Comparison of ENCODE assay signal across 7 mouse cellular contexts in the genomic region with DNA sequence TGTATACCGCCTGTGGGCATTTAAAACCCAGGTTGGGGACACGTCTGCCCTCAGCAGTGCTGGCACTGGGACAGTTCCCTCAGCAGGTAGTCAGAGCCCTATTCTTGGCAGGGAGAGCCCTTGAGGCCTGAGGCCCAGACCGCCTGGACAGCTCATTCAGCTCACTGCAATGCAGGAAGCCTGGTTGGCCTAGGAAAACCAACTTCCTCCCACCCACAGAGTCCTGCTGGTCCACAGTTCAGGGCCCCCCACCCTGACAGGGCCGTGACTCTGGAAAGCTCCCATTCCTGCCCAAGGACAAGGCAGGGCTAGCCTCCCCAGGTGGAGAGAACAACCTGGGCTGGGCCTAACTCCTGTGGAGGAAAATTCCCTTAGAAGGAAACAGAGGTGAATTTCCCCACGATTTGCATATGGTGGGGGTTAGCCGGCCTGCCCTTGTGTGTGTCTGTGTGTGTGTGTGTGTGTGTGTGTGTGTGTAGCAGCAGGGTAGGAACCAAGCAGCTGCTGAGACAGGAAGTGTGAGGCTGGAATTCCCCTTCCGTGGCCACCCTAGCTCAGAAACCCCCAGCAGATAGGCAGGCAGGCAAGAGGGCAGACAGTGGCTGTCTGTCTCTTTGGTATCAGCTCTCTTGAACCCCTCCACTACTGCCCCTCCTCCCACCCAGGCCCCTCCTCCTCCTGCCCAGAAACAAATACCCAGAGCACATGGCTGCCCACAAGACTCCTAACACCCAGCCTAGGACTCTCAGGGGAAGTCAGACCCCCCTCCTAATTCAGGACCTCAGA. TPM values are rescaled to one million over a fixed set of nuclear protein-coding genes. Genes with fewer than 3 reads are reported as not detected.
DNase-seq lines count a peak whose midpoint lies in the region; ATAC-seq lines count a peak whose summit lies in the region.

No protein-coding gene starts in this region.

- peak overlapping the region; percentile 83 for H3K27ac ChIP-seq in intestine, embryonic 16.5 days (ENCODE audit: low read length)
- no peak overlapping the region for H3K27ac ChIP-seq in midbrain, embryonic 15.5 days

- H3K9ac ChIP-seq in intestine, embryonic 16.5 days (ENCODE audit: low read depth, low read length) = peak overlapping the region; percentile 55; the same call in 1 of the 2 replicates
- no peak overlapping the region for H3K9ac ChIP-seq in midbrain, embryonic 15.5 days

- 37% methylated on average over 7 of the region's 7 CpGs for WGBS in intestine, embryonic 16.5 days
- 45% methylated on average over 7 of the region's 7 CpGs for WGBS in midbrain, embryonic 15.5 days

- H3K27me3 ChIP-seq in intestine, embryonic 16.5 days (replicated peaks; ENCODE audit: control insufficient read depth, insufficient read depth, low read length) = no peaks in the 10 kb centered on the region
- H3K27me3 ChIP-seq in midbrain, embryonic 15.5 days (replicated peaks) = peaks cover 25% of the 10 kb centered on the region

- peak; percentile 31 for ATAC-seq in intestine, embryonic 16.5 days
- no peak for ATAC-seq in midbrain, embryonic 15.5 days (replicated peaks)

- peaks cover 1% of the 10 kb centered on the region; the same call in 1 of the 2 replicates for H3K36me3 ChIP-seq in intestine, embryonic 16.5 days (ENCODE audit: control insufficient read depth, insufficient read depth, low read length)
- H3K36me3 ChIP-seq in midbrain, embryonic 15.5 days (replicated peaks) = no peaks in the 10 kb centered on the region

- peaks cover 54% of the 10 kb centered on the region for H3K4me1 ChIP-seq in intestine, embryonic 16.5 days (ENCODE audit: control insufficient read depth, insufficient read depth, low read length)
- peaks cover 14% of the 10 kb centered on the region for H3K4me1 ChIP-seq in midbrain, embryonic 15.5 days

- no peak overlapping the region for H3K4me3 ChIP-seq in intestine, embryonic 16.5 days (ENCODE audit: low read length)
- no peak overlapping the region for H3K4me3 ChIP-seq in midbrain, embryonic 15.5 days

- H3K9me3 ChIP-seq in intestine, embryonic 16.5 days (ENCODE audit: control insufficient read depth, low read length) = no peaks in the 10 kb centered on the region
- no peaks in the 10 kb centered on the region for H3K9me3 ChIP-seq in midbrain, embryonic 15.5 days

- peak overlapping the region; percentile 25; the same call in 1 of the 2 replicates for H3K4me2 ChIP-seq in intestine, embryonic 16.5 days (ENCODE audit: low read depth, low read length)
- no peak overlapping the region for H3K4me2 ChIP-seq in midbrain, embryonic 15.5 days

- DNase-seq in CD4-positive, CD25-positive, alpha-beta regulatory T cell, adult 2 months (ENCODE audit: low read depth, low spot score) = peak; percentile 95
- DNase-seq in ZHBTc4 (ENCODE audit: low read depth, low spot score) = peak; percentile 79
- peak; percentile 46 to 59 for DNase-seq in lung, postnatal 4 days
- DNase-seq in embryo, embryonic 11 days = no peak
- no peak for DNase-seq in layer of hippocampus, postnatal 25 days (ENCODE audit: extremely low spot score in 1 of 2, low spot score in 1 of 2)

RNA-seq across cellular contexts. Expression of a gene that starts 3.0 kb away (rescaled TPM):
- polyA plus RNA-seq in intestine, embryonic 16.5 days (2015; fragmentation: Nextera tagmentation; extraction: Ambion mirVana) = 1.4 and 1.5 TPM in 2 replicates
- total RNA-seq in layer of hippocampus, postnatal 25 days (2021) = under 1 TPM; 0.71 to 0.99 TPM
- polyA plus RNA-seq in midbrain, embryonic 15.5 days (2015; fragmentation: Nextera tagmentation; extraction: Ambion mirVana) = 0.15 TPM in 2 replicates

RNA-seq across cellular contexts. Expression of a gene that starts 39.7 kb away (rescaled TPM):
- 39.3 and 40.3 TPM in 2 replicates for polyA plus RNA-seq in intestine, embryonic 16.5 days (2015; fragmentation: Nextera tagmentation; extraction: Ambion mirVana)
- 100 to 1,000 TPM; 116 to 120 TPM for total RNA-seq in layer of hippocampus, postnatal 25 days (2021)
- polyA plus RNA-seq in midbrain, embryonic 15.5 days (2015; fragmentation: Nextera tagmentation; extraction: Ambion mirVana) = 152 and 168 TPM in 2 replicates

RNA-seq across cellular contexts. Expression of a gene that starts 58.1 kb away (rescaled TPM):
- polyA plus RNA-seq in intestine, embryonic 16.5 days (2015; fragmentation: Nextera tagmentation; extraction: Ambion mirVana) = 21.3 and 22.7 TPM in 2 replicates
- total RNA-seq in layer of hippocampus, postnatal 25 days (2021) = 10 to 100 TPM; 13.8 to 16.3 TPM
- 27.3 and 28.1 TPM in 2 replicates for polyA plus RNA-seq in midbrain, embryonic 15.5 days (2015; fragmentation: Nextera tagmentation; extraction: Ambion mirVana)

RNA-seq across cellular contexts. Expression of a gene that starts 59.1 kb away (rescaled TPM):
- polyA plus RNA-seq in intestine, embryonic 16.5 days (2015; fragmentation: Nextera tagmentation; extraction: Ambion mirVana) = not detected in 2 replicates
- total RNA-seq in layer of hippocampus, postnatal 25 days (2021) = under 1 TPM; 0.37 to 0.73 TPM
- 1.3 and 1.5 TPM in 2 replicates for polyA plus RNA-seq in midbrain, embryonic 15.5 days (2015; fragmentation: Nextera tagmentation; extraction: Ambion mirVana)

Comparison
In these comparisons a context has a peak if more than half of its experiments do, and no peak if none do; other contexts are left out.
1. DNase-seq: peak in CD4-positive, CD25-positive, alpha-beta regulatory T cell, adult 2 months (single experiment), ZHBTc4 (single experiment) and lung, postnatal 4 days (2 of 2); none in embryo, embryonic 11 days (single experiment) and layer of hippocampus, postnatal 25 days (0 of 2).